Mouse (Mus musculus) spleen, postnatal 36 days (tissue): ENCODE results near the gene Defb22.

Source experiments
- DNase-seq, 2 experiments: peaks; one replicate each; pipeline ENCODE4 v3.0.0; 2022; ENCODE audit warnings: low spot score in 2 of 2, mixed read lengths in 1 of 2

The Defb22 gene

GRCm38 (mm10) chr2:152490038-152490437, at the start of gene Defb22:
Defb22 (minus strand) TSS chr2:152490138.
- DNase-seq = no peak

GRCm38 (mm10) chr2:152517981-152518380, 28.0 kb upstream of the Defb22 start, which contains the start of gene Defb28:
Defb28 (plus strand) TSS chr2:152518255.
- no peak for DNase-seq

- no peak for DNase-seq
Observed at GRCm38 (mm10) chr2:152516084-152516483, 26.1 kb upstream of the Defb22 start.

GRCm38 (mm10) chr2:152511592-152511991, 21.7 kb upstream of the Defb22 start, which contains the start of gene Defb26:
Defb26 (minus strand) TSS chr2:152511692.
- no peak for DNase-seq

- DNase-seq = no peak
Observed at GRCm38 (mm10) chr2:152503950-152504349, 14.0 kb upstream of the Defb22 start.

- no peak for DNase-seq
Observed at GRCm38 (mm10) chr2:152500863-152501229, 10.9 kb upstream of the Defb22 start.

- no peak for DNase-seq
Observed at GRCm38 (mm10) chr2:152500204-152500862, 10.4 kb upstream of the Defb22 start.

GRCm38 (mm10) chr2:152498020-152498419, 8.1 kb upstream of the Defb22 start:
- DNase-seq = no peak

GRCm38 (mm10) chr2:152493151-152493550, 3.2 kb upstream of the Defb22 start:
- DNase-seq = no peak

GRCm38 (mm10) chr2:152487024-152487423, 2.9 kb downstream of the Defb22 start:
- DNase-seq = no peak

- DNase-seq = no peak
Observed at GRCm38 (mm10) chr2:152481726-152482125, 8.2 kb downstream of the Defb22 start.

- DNase-seq = no peak
Observed at GRCm38 (mm10) chr2:152480881-152481280, 9.1 kb downstream of the Defb22 start.

- no peak for DNase-seq
Observed at GRCm38 (mm10) chr2:152476763-152477162, 13.2 kb downstream of the Defb22 start, which contains the start of gene Defb20. Defb20 (plus strand) TSS chr2:152477063.

GRCm38 (mm10) chr2:152472434-152472833, 17.5 kb downstream of the Defb22 start:
- DNase-seq = no peak

- DNase-seq = peak in 1 of 2 experiments; percentile 6
Observed at GRCm38 (mm10) chr2:152470973-152471372, 19.0 kb downstream of the Defb22 start.

GRCm38 (mm10) chr2:152464570-152465150, 25.3 kb downstream of the Defb22 start, which contains the start of gene Defb23:
Defb23 (minus strand) TSS chr2:152464620.
- DNase-seq = no peak

- DNase-seq = no peak
Observed at GRCm38 (mm10) chr2:152459241-152459640, 30.7 kb downstream of the Defb22 start.

- no peak for DNase-seq
Observed at GRCm38 (mm10) chr2:152452101-152452781, 37.7 kb downstream of the Defb22 start.

GRCm38 (mm10) chr2:152450241-152450640, 39.7 kb downstream of the Defb22 start:
- peak in 1 of 2 experiments; percentile 6 for DNase-seq

- no peak for DNase-seq
Observed at GRCm38 (mm10) chr2:152447461-152447860, 42.5 kb downstream of the Defb22 start.

GRCm38 (mm10) chr2:152446642-152447041, 43.3 kb downstream of the Defb22 start:
- DNase-seq = no peak

GRCm38 (mm10) chr2:152443281-152443680, 46.7 kb downstream of the Defb22 start:
- no peak for DNase-seq

- no peak for DNase-seq
Observed at GRCm38 (mm10) chr2:152442322-152442721, 47.6 kb downstream of the Defb22 start.
